9 mouse cellular contexts compared by ENCODE assay signal in genomic region chr7:112955955-112956354, GRCm38 (mm10). TPM values are rescaled to one million over a fixed set of nuclear protein-coding genes. Genes with fewer than 3 reads are reported as not detected.
DNase-seq lines count a peak whose midpoint lies in the region; ATAC-seq lines count a peak whose summit lies in the region.
"Had no signal": no experiment of that assay in that cellular context is flagged by ENCODE, and none has a peak within 500 bp of the region (broad histone marks: within the 10 kb centered on the region; RNA-seq: fewer than 3 reads in every experiment).

No protein-coding gene starts in this region.

- peak overlapping the region; percentile 65 for H3K4me3 ChIP-seq in heart, embryonic 16.5 days (ENCODE audit: low read length)
- H3K4me3 ChIP-seq in limb, embryonic 13.5 days = peak overlapping the region; percentile 53; the same call in 1 of the 2 replicates

- peaks cover 28% of the 10 kb centered on the region for H3K27me3 ChIP-seq in heart, embryonic 16.5 days (ENCODE audit: control insufficient read depth, insufficient read depth, low read length)
- peaks cover 50% of the 10 kb centered on the region for H3K27me3 ChIP-seq in limb, embryonic 13.5 days

- H3K4me2 ChIP-seq in heart, embryonic 16.5 days (ENCODE audit: low read depth, low read length) = peak overlapping the region; percentile 94
- peak overlapping the region; percentile 91; the same call in 1 of the 2 replicates for H3K4me2 ChIP-seq in limb, embryonic 13.5 days (replicated peaks)

- H3K27ac ChIP-seq in heart, embryonic 16.5 days (ENCODE audit: low read length) = peak overlapping the region; percentile 20
- H3K27ac ChIP-seq in limb, embryonic 13.5 days = no peak overlapping the region

- H3K9me3 ChIP-seq in heart, embryonic 16.5 days (replicated peaks; ENCODE audit: control insufficient read depth, low read length) = no peaks in the 10 kb centered on the region
- no peaks in the 10 kb centered on the region for H3K9me3 ChIP-seq in limb, embryonic 13.5 days

- H3K36me3 ChIP-seq in heart, embryonic 16.5 days (ENCODE audit: control insufficient read depth, insufficient read depth) = no peaks in the 10 kb centered on the region
- H3K36me3 ChIP-seq in limb, embryonic 13.5 days = no peaks in the 10 kb centered on the region

- H3K4me1 ChIP-seq in heart, embryonic 16.5 days (ENCODE audit: control insufficient read depth, insufficient read depth, low read length) = peaks cover 6% of the 10 kb centered on the region
- H3K4me1 ChIP-seq in limb, embryonic 13.5 days = peaks cover 30% of the 10 kb centered on the region

- no peak for ATAC-seq in heart, embryonic 16.5 days (replicated peaks; ENCODE audit: extremely low read depth, insufficient read depth, low FRiP score)
- no peak for ATAC-seq in limb, embryonic 13.5 days (ENCODE audit: low FRiP score, low read depth)
- no peak for ATAC-seq in erythroblast, adult 5-6 weeks (replicated peaks; ENCODE audit: low FRiP score, poor library complexity, severe bottlenecking)

- no peak overlapping the region; the same call in 1 of the 2 replicates for H3K9ac ChIP-seq in heart, embryonic 16.5 days (ENCODE audit: low read length)
- no peak overlapping the region for H3K9ac ChIP-seq in limb, embryonic 13.5 days

- DNase-seq in heart, adult 11 months = no peak
- DNase-seq in embryo, embryonic 10.5 days (ENCODE audit: low spot score) = peak; percentile 36
- peak; percentile 17 for DNase-seq in fibroblast of lung, adult 2 months (ENCODE audit: low read depth)
- DNase-seq in layer of hippocampus, adult 11-12 months (ENCODE audit: low spot score) = no peak
- DNase-seq in layer of hippocampus, adult 8-10 months (ENCODE audit: low spot score in 2 of 2) = no peak

- WGBS in heart, embryonic 16.5 days = 42% methylated on average over 3 of the region's 3 CpGs
- 37% methylated on average over 3 of the region's 3 CpGs for WGBS in limb, embryonic 13.5 days

RNA-seq across cellular contexts. Expression of gene Rassf10, which starts 2.2 kb away (rescaled TPM):
- polyA plus RNA-seq in heart, embryonic 16.5 days (2015; fragmentation: Nextera tagmentation; extraction: Ambion mirVana) = 2.8 and 4.0 TPM in 2 replicates
- polyA plus RNA-seq in limb, embryonic 13.5 days (2015; fragmentation: Nextera tagmentation; extraction: Ambion mirVana) = 2.1 and 2.3 TPM in 2 replicates
- total RNA-seq in layer of hippocampus, adult 8-10 months (2022) = under 1 TPM; 0.47 to 0.86 (median 0.71) TPM
- not detected in 2 replicates for total RNA-seq in erythroblast, adult 5-6 weeks (2015; ENCODE audit: low replicate concordance)
- total RNA-seq in erythroblast, adult 5-6 weeks (2017; ENCODE audit: low replicate concordance) = not detected in 2 replicates
- polyA plus RNA-seq: liver, embryonic 16.5 days had no signal

Comparison
In these comparisons a context has a peak if more than half of its experiments do, and no peak if none do; other contexts are left out.
1. DNase-seq: peak in embryo, embryonic 10.5 days (single experiment) and fibroblast of lung, adult 2 months (single experiment); none in heart, adult 11 months (single experiment), layer of hippocampus, adult 11-12 months (single experiment) and layer of hippocampus, adult 8-10 months (0 of 2).